Mouse (Mus musculus) midbrain, embryonic 14.5 days (tissue): Measurements from ENCODE around the gene Gm3526. TPM values are rescaled to one million over a fixed set of nuclear protein-coding genes. Genes with fewer than 3 reads are reported as not detected.
"Not testable (repeated sequence)": the region's sequence is repeated elsewhere in the genome, so short reads cannot be mapped to it uniquely, and the experiment has no call there.

Experiments used
- ATAC-seq: fragments of 200-750 bp; cut with Nextera tagmentation; 2 replicates; pipeline ENCODE4 v1.8.0; 2017; ENCODE audit warnings: moderate number of reproducible peaks, moderate library complexity; ENCODE audit not compliant: low FRiP score, low TSS enrichment
- DNase-seq: peaks from one replicate; pipeline ENCODE4 v3.0.0-alpha.2; 2015
- H3K27ac ChIP-seq: fragments of 300-500 bp; sonication (generic); replicated peaks from 2 replicates; pipeline ENCODE4 v1.5.1; 2014; ENCODE audit warnings: mild to moderate bottlenecking, low read depth, low read length, moderate library complexity
- H3K27me3 ChIP-seq: fragments of 300-500 bp; sonication (generic); 2 replicates; pipeline ENCODE4 v1.6.1; 2014; ENCODE audit warnings: low read length, control low read depth, mixed read lengths; ENCODE audit not compliant: control insufficient read depth, insufficient read depth
- H3K36me3 ChIP-seq: fragments of 300-500 bp; sonication (generic); 2 replicates; pipeline ENCODE4 v1.6.1; 2014; ENCODE audit warnings: low read length, control low read depth; ENCODE audit not compliant: control insufficient read depth, insufficient read depth
- H3K4me1 ChIP-seq: fragments of 300-500 bp; sonication (generic); 2 replicates; pipeline ENCODE4 v1.6.1; 2014; ENCODE audit warnings: mild to moderate bottlenecking, antibody characterized with exemption, low read length, control low read depth; ENCODE audit not compliant: control insufficient read depth, insufficient read depth
- H3K4me2 ChIP-seq: fragments of 300-500 bp; sonication (generic); 2 replicates; pipeline ENCODE4 v1.6.1; 2014; ENCODE audit warnings: mild to moderate bottlenecking, low read length, moderate library complexity
- H3K4me3 ChIP-seq: fragments of 300-500 bp; sonication (generic); replicated peaks from 2 replicates; pipeline ENCODE4 v1.5.1; 2014; ENCODE audit warnings: low read depth, low read length
- H3K9ac ChIP-seq: fragments of 300-500 bp; sonication (generic); replicated peaks from 2 replicates; pipeline ENCODE4 v1.6.1; 2014; ENCODE audit warnings: mild to moderate bottlenecking, low read length, moderate library complexity
- H3K9me3 ChIP-seq: fragments of 300-500 bp; sonication (generic); 2 replicates; pipeline ENCODE4 v1.6.1; 2016; ENCODE audit warnings: low read length, control low read depth, mixed read lengths; ENCODE audit not compliant: control insufficient read depth
- WGBS: fragments of 180-500 bp; shearing (Covaris S2); extraction: QIAGEN DNeasy Blood & Tissue Kit; methylation state at CpG from one replicate; pipeline ENCODE4 v1.1.7; 2014; 5-methylcytosine and 5-hydroxymethylcytosine counted together
- polyA plus RNA-seq: library from polyadenylated mRNA; unstranded; fragments of >200 nt; fragmentation: Nextera tagmentation; extraction: Ambion mirVana; gene quantifications from 2 replicates; pipeline ENCODE4 v1.2.1, GENCODE M21; 2014

Gene Gm3526
- 0.26 TPM in 1 of 2 replicates, not detected in the other for polyA plus RNA-seq

GRCm38 (mm10) chr14:5260480-5260879, at the start of gene Gm3526:
Gm3526 (minus strand) TSS chr14:5260580.
- not testable (repeated sequence) for ATAC-seq, H3K9me3 ChIP-seq, H3K27ac ChIP-seq, H3K4me3 ChIP-seq, H3K9ac ChIP-seq, H3K27me3 ChIP-seq, H3K4me1 ChIP-seq, H3K36me3 ChIP-seq, DNase-seq, H3K4me2 ChIP-seq
- WGBS, result no CpG with 5 or more reads among the region's 1 CpGs

Other genes starting within 250 kb of the Gm3526 start
- gene Gm3298, start 244.7 kb downstream of the Gm3526 start, polyA plus RNA-seq, result not detected in 2 replicates
- not detected in 2 replicates for gene 4930555G01Rik, start 210.0 kb downstream of the Gm3526 start, polyA plus RNA-seq
- gene Gm8281, start 189.5 kb downstream of the Gm3526 start, polyA plus RNA-seq, result 11.2 and 18.7 TPM in 2 replicates
- 0.45 TPM in 1 of 2 replicates, not detected in the other for gene Gm8279, start 129.1 kb downstream of the Gm3526 start, polyA plus RNA-seq
- not detected in 2 replicates for gene Gm3317, start 96.0 kb downstream of the Gm3526 start, polyA plus RNA-seq
- not detected in 2 replicates for gene Gm8271, start 74.8 kb downstream of the Gm3526 start, polyA plus RNA-seq
- gene Gm3542, start 74.3 kb upstream of the Gm3526 start, polyA plus RNA-seq, result not detected in 2 replicates
- gene Gm3500, start 128.5 kb upstream of the Gm3526 start, polyA plus RNA-seq, result 0.70 and 2.9 TPM in 2 replicates
- gene Gm3194, start 194.9 kb upstream of the Gm3526 start, polyA plus RNA-seq, result 1.2 and 3.7 TPM in 2 replicates
- gene Gm8246, start 217.2 kb upstream of the Gm3526 start, polyA plus RNA-seq, result not detected in 2 replicates
- not detected in 2 replicates for gene Gm3187, start 223.6 kb upstream of the Gm3526 start, polyA plus RNA-seq
- 15.3 and 21.8 TPM in 2 replicates for gene Gm3488, start 241.1 kb upstream of the Gm3526 start, polyA plus RNA-seq